Mouse (Mus musculus) cerebellum, adult 8-10 months (tissue): Measurements from ENCODE around the gene Nap1l1.
A peak's percentile ranks its signal among the peaks of the same experiment; 100 is the strongest.
"Not testable (repeated sequence)": the region's sequence is repeated elsewhere in the genome, so short reads cannot be mapped to it uniquely, and the experiment has no call there.

ENCODE experiments used
- DNase-seq: peaks from one replicate; pipeline ENCODE4 v3.0.0; 2022

Gene Nap1l1

GRCm38 (mm10) chr10:111484079-111484478 lies 11.1 kb downstream of the Nap1l1 start:
- DNase-seq: no peak

- no peak for DNase-seq
Measured at GRCm38 (mm10) chr10:111488793-111489192, 15.8 kb downstream of the Nap1l1 start.

GRCm38 (mm10) chr10:111490079-111490478 lies 17.1 kb downstream of the Nap1l1 start:
- DNase-seq: not testable (repeated sequence)

- DNase-seq: no peak
Measured at GRCm38 (mm10) chr10:111495888-111496287, 22.9 kb downstream of the Nap1l1 start.

- no peak for DNase-seq
Measured at GRCm38 (mm10) chr10:111499892-111500291, 26.9 kb downstream of the Nap1l1 start.

GRCm38 (mm10) chr10:111503071-111503470 lies 30.0 kb downstream of the Nap1l1 start:
- peak; percentile 82 for DNase-seq

- no peak for DNase-seq
Measured at GRCm38 (mm10) chr10:111503716-111504115, 30.7 kb downstream of the Nap1l1 start.

- DNase-seq: no peak
Measured at GRCm38 (mm10) chr10:111504606-111505005, 31.6 kb downstream of the Nap1l1 start.

- DNase-seq: no peak
Measured at GRCm38 (mm10) chr10:111505406-111505805, 32.4 kb downstream of the Nap1l1 start.

GRCm38 (mm10) chr10:111506101-111506925 lies 33.3 kb downstream of the Nap1l1 start, which contains the start of gene Phlda1:
TSS of gene Phlda1 (plus strand) at chr10:111506286.
- peak; percentile 75 for DNase-seq

GRCm38 (mm10) chr10:111506926-111507459 lies 34.0 kb downstream of the Nap1l1 start:
- no peak for DNase-seq

GRCm38 (mm10) chr10:111507460-111508211 lies 34.6 kb downstream of the Nap1l1 start:
- peak; percentile 64 for DNase-seq

- DNase-seq: no peak
Measured at GRCm38 (mm10) chr10:111508324-111509080, 35.5 kb downstream of the Nap1l1 start.

GRCm38 (mm10) chr10:111509103-111509784 lies 36.2 kb downstream of the Nap1l1 start:
- DNase-seq: no peak

GRCm38 (mm10) chr10:111509981-111510380 lies 37.0 kb downstream of the Nap1l1 start:
- DNase-seq: no peak

- DNase-seq: no peak
Measured at GRCm38 (mm10) chr10:111510798-111511197, 37.8 kb downstream of the Nap1l1 start.

GRCm38 (mm10) chr10:111512036-111512568 lies 39.1 kb downstream of the Nap1l1 start:
- DNase-seq: no peak

GRCm38 (mm10) chr10:111514282-111514885 lies 41.4 kb downstream of the Nap1l1 start:
- no peak for DNase-seq

GRCm38 (mm10) chr10:111515071-111516010 lies 42.3 kb downstream of the Nap1l1 start:
- DNase-seq: no peak

- DNase-seq: no peak
Measured at GRCm38 (mm10) chr10:111516172-111516588, 43.2 kb downstream of the Nap1l1 start.
